Mouse (Mus musculus): ENCODE data around the gene Rsad2. TPM values are rescaled to one million over a fixed set of nuclear protein-coding genes. Genes with fewer than 3 reads are reported as not detected.

The Rsad2 gene
- polyA plus RNA-seq, 1 experiment from 2014 or later: 0.88 TPM

DNA sequence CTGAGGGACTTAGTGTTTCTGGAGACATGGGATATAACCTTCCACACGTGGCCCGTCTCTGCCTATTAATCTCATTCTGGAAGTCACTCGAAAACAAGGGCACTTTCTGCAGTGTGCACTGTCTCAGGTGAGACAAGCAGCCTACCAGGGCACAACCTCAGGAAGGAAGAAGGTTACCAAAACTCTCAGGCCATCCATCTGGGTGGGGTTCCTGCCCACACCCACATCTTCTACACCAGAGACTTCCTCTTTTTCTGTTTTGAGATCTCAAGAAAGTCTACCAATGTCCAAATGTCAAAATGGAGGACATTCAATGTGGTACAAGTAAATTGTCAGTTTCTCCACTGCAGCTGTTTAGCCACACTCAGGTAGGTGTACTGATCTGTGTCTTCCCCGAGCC, 37.9 kb downstream of the Rsad2 start:
- 85% methylated on average over 4 of the region's 4 CpGs for WGBS
- Histone ChIP-seq H3K9ac (ENCODE audit: low read depth, low read length) (no peak overlapping the region), H3K27me3 (replicated peaks; ENCODE audit: control insufficient read depth, insufficient read depth, low read length) (no peaks in the 10 kb centered on the region)

DNA sequence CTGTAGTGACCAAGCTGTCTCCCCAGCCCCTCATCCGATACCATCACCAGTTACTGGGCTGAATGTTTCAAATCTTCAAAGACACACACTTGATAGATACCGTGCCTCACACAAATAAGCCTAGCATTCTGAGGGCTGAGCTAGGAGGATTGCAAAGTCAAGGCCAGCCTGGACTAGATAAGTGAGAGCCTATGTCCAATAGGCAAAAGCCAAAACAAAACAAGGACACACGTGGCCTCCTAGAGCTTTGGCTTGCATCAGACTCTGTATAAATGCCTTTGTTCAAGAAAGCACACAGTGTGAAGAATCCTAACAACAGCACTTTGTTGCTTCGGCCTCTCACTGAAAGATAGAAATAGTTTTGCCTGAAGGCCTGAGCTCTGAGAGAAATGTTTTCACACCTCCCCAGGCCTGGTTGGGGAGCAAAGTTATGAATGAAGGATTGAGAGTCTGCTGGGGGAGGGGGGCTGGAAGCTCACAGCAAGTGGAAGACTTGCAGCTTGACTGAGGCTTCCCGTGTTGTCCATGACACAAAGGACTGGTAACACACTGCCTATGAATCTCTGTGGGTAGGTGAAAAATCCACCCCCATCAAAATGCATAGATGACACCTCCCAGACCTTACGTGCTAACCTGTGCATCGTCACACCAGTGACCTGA, 39.5 kb downstream of the Rsad2 start:
- WGBS: 69% methylated on average over 7 of the region's 7 CpGs
- H3K4me1 ChIP-seq (ENCODE audit: control insufficient read depth, insufficient read depth, low read depth, low read length): peaks cover 26% of the 10 kb centered on the region
- H3K4me2 ChIP-seq (ENCODE audit: low read length): no peak overlapping the region
- H3K27ac ChIP-seq (ENCODE audit: low read depth, low read length): no peak overlapping the region
- no peak for ATAC-seq
- H3K9me3 ChIP-seq (ENCODE audit: control insufficient read depth, low read length): no peaks in the 10 kb centered on the region
- no peak overlapping the region for H3K4me3 ChIP-seq (ENCODE audit: low read length)
- H3K36me3 ChIP-seq (ENCODE audit: control insufficient read depth, insufficient read depth, low read length): no peaks in the 10 kb centered on the region
- no peaks in the 10 kb centered on the region for H3K27me3 ChIP-seq (replicated peaks; ENCODE audit: control insufficient read depth, insufficient read depth, low read length)
- H3K9ac ChIP-seq (ENCODE audit: low read depth, low read length): no peak overlapping the region

More for the DNA sequence above, 37.9 kb downstream of the Rsad2 start:
- Histone ChIP-seq H3K36me3 (ENCODE audit: control insufficient read depth, insufficient read depth, low read length) (no peaks in the 10 kb centered on the region), H3K4me3 (ENCODE audit: low read length) (no peak overlapping the region), H3K4me1 (ENCODE audit: control insufficient read depth, insufficient read depth, low read depth, low read length) (peaks cover 12% of the 10 kb centered on the region), H3K27ac (ENCODE audit: low read depth, low read length) (no peak overlapping the region), H3K4me2 (ENCODE audit: low read length) (no peak overlapping the region), H3K9me3 (ENCODE audit: control insufficient read depth, low read length) (no peaks in the 10 kb centered on the region)
- no peak for ATAC-seq

DNA sequence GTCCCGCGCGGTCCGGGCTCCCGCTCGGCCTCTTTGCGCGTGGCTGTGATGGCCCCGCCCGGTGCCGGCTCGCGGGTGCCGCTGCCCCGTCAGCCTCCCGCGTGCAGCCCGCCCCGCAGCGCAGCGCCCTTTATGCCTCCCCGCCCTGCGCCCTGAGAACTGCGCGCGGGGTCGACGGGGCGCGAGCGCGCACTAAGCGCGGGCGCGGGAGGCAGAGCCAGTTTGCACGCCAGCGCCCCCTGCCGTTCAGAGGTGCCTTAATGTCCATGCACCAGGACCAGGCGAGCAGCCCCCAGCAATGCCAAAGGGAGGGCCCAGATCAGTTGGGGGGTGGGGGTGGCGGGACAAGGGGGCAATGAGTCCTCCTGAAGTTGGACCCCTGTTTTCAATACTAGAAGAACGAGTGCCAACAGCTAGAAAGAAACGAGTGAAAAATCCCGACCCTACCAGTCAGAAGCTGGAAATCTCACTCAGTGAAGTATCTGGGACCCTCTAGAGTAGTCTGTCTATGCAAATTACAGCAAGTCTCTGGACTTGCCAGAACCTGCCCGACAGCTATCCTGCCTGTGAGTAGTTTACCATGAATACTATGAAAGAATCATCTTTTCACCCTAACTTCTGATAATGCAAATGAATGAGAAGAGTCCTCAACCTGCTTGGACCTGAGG, 41.0 kb downstream of the Rsad2 start, which contains the start of gene Rnf144a:
Gene Rnf144a, minus strand, starts transcription at position 151 of the 668 bp plus-strand sequence.
- peak; percentile 86 for ATAC-seq
- Histone ChIP-seq H3K4me2 (ENCODE audit: low read length) (peak within 1 kb of the TSS; percentile 71), H3K36me3 (ENCODE audit: control insufficient read depth, insufficient read depth, low read length) (no peaks in the 10 kb centered on the region), H3K27ac (ENCODE audit: low read depth, low read length) (peak within 1 kb of the TSS; percentile 82), H3K9ac (ENCODE audit: low read depth, low read length) (peak within 1 kb of the TSS; percentile 99), H3K27me3 (replicated peaks; ENCODE audit: control insufficient read depth, insufficient read depth, low read length) (no peaks in the 10 kb centered on the region), H3K4me3 (ENCODE audit: low read length) (peak within 1 kb of the TSS; percentile 87), H3K4me1 (ENCODE audit: control insufficient read depth, insufficient read depth, low read depth, low read length) (peaks cover 27% of the 10 kb centered on the region), H3K9me3 (ENCODE audit: control insufficient read depth, low read length) (no peaks in the 10 kb centered on the region)
- 1% methylated on average over 23 of the region's 45 CpGs for WGBS

DNA sequence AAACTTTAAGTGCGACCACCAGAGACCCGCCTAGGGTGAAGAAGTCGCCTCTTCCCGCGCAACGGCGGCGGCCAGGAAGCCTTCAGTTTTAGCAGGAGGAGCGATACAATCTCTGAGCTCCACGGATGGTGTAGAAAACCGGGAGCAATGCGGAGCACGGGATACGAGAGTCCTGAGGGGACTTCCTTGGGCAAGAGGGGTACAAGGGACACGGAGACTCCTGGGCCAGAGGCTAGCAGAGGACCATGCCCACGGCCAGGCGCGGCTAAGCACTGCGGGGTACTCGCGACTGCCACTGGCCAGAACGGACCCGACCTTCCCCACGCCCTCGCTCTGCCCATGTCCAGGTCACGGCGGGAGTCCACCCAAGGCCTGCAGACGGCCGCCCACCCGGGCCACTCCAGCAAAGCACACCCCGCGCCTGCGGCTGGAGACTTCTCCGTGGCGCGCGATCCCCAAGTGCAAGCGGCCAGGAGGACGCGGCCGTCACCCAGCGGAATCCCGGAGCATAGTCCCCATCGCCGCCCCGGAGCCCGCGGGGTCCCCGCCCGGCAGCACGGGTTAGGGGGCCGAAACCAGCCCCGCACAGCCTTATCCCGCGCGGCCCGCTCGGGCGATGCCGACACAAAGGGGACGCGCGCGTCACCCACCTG, 41.7 kb downstream of the Rsad2 start:
- under 1% methylated on average over 49 of the region's 64 CpGs for WGBS
- no peaks in the 10 kb centered on the region for H3K27me3 ChIP-seq (replicated peaks; ENCODE audit: control insufficient read depth, insufficient read depth, low read length)
- peaks cover 27% of the 10 kb centered on the region for H3K4me1 ChIP-seq (ENCODE audit: control insufficient read depth, insufficient read depth, low read depth, low read length)

DNA sequence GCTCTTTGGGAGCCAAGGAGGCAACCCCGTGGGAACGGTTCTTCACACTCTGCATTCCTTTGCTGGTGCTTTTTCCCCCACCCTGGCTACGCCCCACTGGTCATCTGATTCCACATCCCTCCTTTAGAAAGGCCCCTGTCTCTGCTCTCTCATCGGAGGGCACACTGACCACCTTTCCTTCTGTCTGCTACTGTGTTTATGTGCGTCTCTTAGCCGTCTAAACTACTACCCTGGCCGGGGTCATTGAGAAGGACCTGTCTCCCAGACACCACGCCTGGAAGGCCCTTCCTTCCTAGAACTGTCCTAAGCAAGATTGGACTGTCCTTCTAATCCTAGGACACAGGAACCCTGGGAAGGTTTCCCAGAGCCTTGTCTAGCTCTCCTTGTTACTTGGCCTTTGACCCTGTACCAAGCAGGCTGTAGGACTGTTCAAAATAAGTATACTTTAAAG, 42.3 kb downstream of the Rsad2 start:
- Histone ChIP-seq H3K4me3 (ENCODE audit: low read length) (peak overlapping the region; percentile 87), H3K27ac (ENCODE audit: low read depth, low read length) (0 out of 2 replicates have a peak overlapping the region, but pooled peaks have one; percentile 20), H3K4me1 (ENCODE audit: control insufficient read depth, insufficient read depth, low read depth, low read length) (peaks cover 27% of the 10 kb centered on the region), H3K9me3 (ENCODE audit: control insufficient read depth, low read length) (no peaks in the 10 kb centered on the region), H3K9ac (ENCODE audit: low read depth, low read length) (peak overlapping the region; percentile 99), H3K36me3 (ENCODE audit: control insufficient read depth, insufficient read depth, low read length) (no peaks in the 10 kb centered on the region), H3K4me2 (ENCODE audit: low read length) (peak overlapping the region; percentile 71), H3K27me3 (replicated peaks; ENCODE audit: control insufficient read depth, insufficient read depth, low read length) (no peaks in the 10 kb centered on the region)
- ATAC-seq: peak; percentile 7
- WGBS: 4% methylated on average over 8 of the region's 8 CpGs

More for the DNA sequence above, 41.7 kb downstream of the Rsad2 start:
- Histone ChIP-seq H3K9ac (ENCODE audit: low read depth, low read length) (peak overlapping the region; percentile 99), H3K36me3 (ENCODE audit: control insufficient read depth, insufficient read depth, low read length) (no peaks in the 10 kb centered on the region), H3K4me2 (ENCODE audit: low read length) (peak overlapping the region; percentile 71), H3K4me3 (ENCODE audit: low read length) (peak overlapping the region; percentile 87), H3K9me3 (ENCODE audit: control insufficient read depth, low read length) (no peaks in the 10 kb centered on the region), H3K27ac (ENCODE audit: low read depth, low read length) (peak overlapping the region; percentile 82)
- ATAC-seq: peak; percentile 86

DNA sequence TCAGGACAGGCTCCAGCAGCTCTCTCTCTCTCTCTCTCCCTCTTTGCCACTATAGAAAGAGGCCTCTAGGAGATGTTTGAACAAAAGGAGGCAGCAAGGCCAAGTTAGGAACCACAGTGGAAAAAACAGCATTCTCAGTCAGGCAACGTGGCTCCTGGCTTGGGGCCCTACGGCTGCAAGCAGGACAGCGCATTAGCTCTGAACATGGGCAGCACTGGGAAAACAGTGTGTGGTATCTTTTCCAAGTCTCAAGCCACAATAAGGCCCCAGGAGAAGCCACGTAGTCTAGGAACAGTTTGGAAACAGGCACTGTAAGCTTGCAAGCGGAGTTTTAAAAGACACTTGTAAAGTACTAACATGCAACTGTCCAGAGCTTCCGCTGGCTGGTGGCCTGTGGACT, 43.5 kb downstream of the Rsad2 start:
- no peaks in the 10 kb centered on the region for H3K9me3 ChIP-seq (ENCODE audit: control insufficient read depth, low read length)
- WGBS: 55% methylated on average over 6 of the region's 6 CpGs
- no peaks in the 10 kb centered on the region for H3K36me3 ChIP-seq (ENCODE audit: control insufficient read depth, insufficient read depth, low read length)
- 0 out of 2 replicates have a peak overlapping the region, but pooled peaks have one; percentile 5 for H3K27ac ChIP-seq (ENCODE audit: low read depth, low read length)
- H3K4me3 ChIP-seq (ENCODE audit: low read length): peak overlapping the region; percentile 87
- peak overlapping the region; percentile 36; the same call in 1 of the 2 replicates for H3K9ac ChIP-seq (ENCODE audit: low read depth, low read length)
- peaks cover 27% of the 10 kb centered on the region for H3K4me1 ChIP-seq (ENCODE audit: control insufficient read depth, insufficient read depth, low read depth, low read length)
- H3K4me2 ChIP-seq (ENCODE audit: low read length): peak overlapping the region; percentile 71
- no peaks in the 10 kb centered on the region for H3K27me3 ChIP-seq (replicated peaks; ENCODE audit: control insufficient read depth, insufficient read depth, low read length)
- ATAC-seq: no peak

DNA sequence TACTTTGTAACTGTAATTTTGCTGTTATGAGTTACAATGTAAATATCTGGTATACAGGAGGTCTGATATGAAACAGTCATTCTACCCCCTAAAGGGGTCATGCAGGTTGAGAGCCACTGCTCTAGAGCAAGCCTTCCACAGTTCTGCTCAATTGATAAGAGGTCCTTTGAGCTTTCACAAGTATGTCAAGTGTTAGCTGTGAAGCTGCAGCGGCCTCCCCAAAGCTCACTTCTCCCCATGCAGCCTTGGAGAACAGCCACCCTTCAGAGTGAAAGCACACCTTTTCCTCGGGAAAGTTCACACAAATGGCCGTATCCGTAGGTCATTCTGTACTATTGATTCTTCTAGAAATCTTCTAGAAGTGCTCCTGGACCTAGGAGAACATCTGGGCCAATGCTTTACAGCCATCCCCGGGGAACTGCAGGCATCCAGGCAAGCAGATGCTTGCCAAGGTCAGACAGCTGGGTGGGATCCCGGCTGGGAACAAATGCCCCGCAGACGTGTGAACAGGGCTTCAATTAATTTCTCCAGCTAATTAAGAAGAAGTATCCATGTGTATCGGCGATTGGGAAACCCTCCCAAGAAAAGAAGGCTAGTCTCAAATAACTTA, 44.3 kb downstream of the Rsad2 start:
- H3K36me3 ChIP-seq (ENCODE audit: control insufficient read depth, insufficient read depth, low read length): no peaks in the 10 kb centered on the region
- H3K4me1 ChIP-seq (ENCODE audit: control insufficient read depth, insufficient read depth, low read depth, low read length): peaks cover 27% of the 10 kb centered on the region
- H3K27ac ChIP-seq (ENCODE audit: low read depth, low read length): no peak overlapping the region
- no peaks in the 10 kb centered on the region for H3K9me3 ChIP-seq (ENCODE audit: control insufficient read depth, low read length)
- H3K4me2 ChIP-seq (ENCODE audit: low read length): peak overlapping the region; percentile 71
- 51% methylated on average over 10 of the region's 10 CpGs for WGBS
- H3K27me3 ChIP-seq (replicated peaks; ENCODE audit: control insufficient read depth, insufficient read depth, low read length): no peaks in the 10 kb centered on the region
- no peak overlapping the region for H3K9ac ChIP-seq (ENCODE audit: low read depth, low read length)
- H3K4me3 ChIP-seq (ENCODE audit: low read length): no peak overlapping the region
- no peak for ATAC-seq

DNA sequence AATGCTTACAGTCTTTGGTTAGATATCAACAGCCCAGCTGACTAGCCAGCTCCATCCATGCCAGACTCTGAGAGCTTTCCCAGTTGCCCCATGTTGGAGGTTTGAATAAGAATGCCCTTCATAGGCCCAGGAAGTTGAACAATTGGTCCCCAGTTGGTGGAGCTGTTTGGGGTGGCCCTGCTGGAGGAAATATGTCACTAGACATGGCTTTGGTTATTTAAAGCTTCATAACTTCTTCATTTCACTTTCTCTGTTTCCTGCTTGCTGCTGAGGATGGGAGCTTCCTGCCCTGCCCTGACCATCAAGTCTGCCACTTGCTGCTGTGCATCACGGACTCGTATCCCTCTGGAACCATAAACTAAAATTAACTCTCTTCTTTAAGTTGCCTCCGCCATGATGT, 45.8 kb downstream of the Rsad2 start:
- peaks cover 34% of the 10 kb centered on the region for H3K4me1 ChIP-seq (ENCODE audit: control insufficient read depth, insufficient read depth, low read depth, low read length)

More for the DNA sequence above, 45.8 kb downstream of the Rsad2 start:
- H3K27ac ChIP-seq (ENCODE audit: low read depth, low read length): no peak overlapping the region
- ATAC-seq: no peak
- no peak overlapping the region for H3K4me3 ChIP-seq (ENCODE audit: low read length)
- WGBS: 90% methylated on average over 3 of the region's 3 CpGs
- H3K36me3 ChIP-seq (ENCODE audit: control insufficient read depth, insufficient read depth, low read length): no peaks in the 10 kb centered on the region
- no peaks in the 10 kb centered on the region for H3K27me3 ChIP-seq (replicated peaks; ENCODE audit: control insufficient read depth, insufficient read depth, low read length)
- H3K9ac ChIP-seq (ENCODE audit: low read depth, low read length): no peak overlapping the region
- no peak overlapping the region for H3K4me2 ChIP-seq (ENCODE audit: low read length)
- H3K9me3 ChIP-seq (ENCODE audit: control insufficient read depth, low read length): no peaks in the 10 kb centered on the region

Measured in hindbrain, embryonic 16.5 days (tissue).